Mouse (Mus musculus) liver, embryonic 14.5 days (tissue): Measurements from ENCODE around the gene Dbn1. TPM values are rescaled to one million over a fixed set of nuclear protein-coding genes. Genes with fewer than 3 reads are reported as not detected.

Experiments
- ATAC-seq: fragments of 200-750 bp; cut with Nextera tagmentation; 2 replicates; pipeline ENCODE4 v1.8.0; 2017; ENCODE audit warnings: moderate number of reproducible peaks, mild to moderate bottlenecking, moderate library complexity; ENCODE audit not compliant: insufficient read depth
- DNase-seq, 3 experiments: peaks; one replicate each; pipeline ENCODE4 v3.0.0-alpha.2; 2012 to 2013; ENCODE audit warnings: low read depth in 3 of 3, low spot score in 3 of 3
- H3K27ac ChIP-seq: fragments of 300-500 bp; sonication (generic); 2 replicates; pipeline ENCODE4 v1.5.1; 2014; ENCODE audit warnings: moderate library complexity, mild to moderate bottlenecking, control low read depth, inconsistent platforms
- H3K27me3 ChIP-seq: fragments of 300-500 bp; sonication (generic); 2 replicates; pipeline ENCODE4 v1.6.1; 2014; ENCODE audit warnings: mild to moderate bottlenecking, low read length, moderate library complexity; ENCODE audit not compliant: control insufficient read depth, insufficient read depth
- H3K36me3 ChIP-seq: fragments of 300-500 bp; sonication (generic); replicated peaks from 2 replicates; pipeline ENCODE4 v1.6.1; 2014; ENCODE audit warnings: low read depth; ENCODE audit not compliant: control insufficient read depth, insufficient read depth
- H3K4me1 ChIP-seq, 2 experiments: fragments of 200-500 bp in 1 of 2; fragments of 300-500 bp in 1 of 2; sonication (generic) in 1 of 2; replicated peaks; 2 replicates each; pipeline ENCODE4 v1.6.1; 2012 to 2014; ENCODE audit warnings: antibody characterized with exemption in 1 of 2, inconsistent platforms in 1 of 2, low read length in 1 of 2; ENCODE audit not compliant: control insufficient read depth in 2 of 2, insufficient read depth in 2 of 2
- H3K4me2 ChIP-seq: fragments of 300-500 bp; sonication (generic); 2 replicates; pipeline ENCODE4 v1.6.1; 2014; ENCODE audit warnings: low read depth, mild to moderate bottlenecking, control low read depth, moderate library complexity
- H3K4me3 ChIP-seq, 2 experiments: fragments of 200-500 bp in 1 of 2; fragments of 300-500 bp in 1 of 2; sonication (generic) in 1 of 2; 2 replicates each; pipeline ENCODE4 v1.5.1; 2012 to 2014; ENCODE audit warnings: low read depth in 2 of 2, low read length in 2 of 2, mild to moderate bottlenecking in 2 of 2, control low read depth in 1 of 2, inconsistent platforms in 1 of 2, moderate library complexity in 1 of 2; ENCODE audit not compliant: insufficient read depth in 1 of 2
- H3K9ac ChIP-seq: fragments of 300-500 bp; sonication (generic); replicated peaks from 2 replicates; pipeline ENCODE4 v1.6.1; 2014; ENCODE audit warnings: mild to moderate bottlenecking, control low read depth, moderate library complexity
- H3K9me3 ChIP-seq: fragments of 300-500 bp; sonication (generic); 2 replicates; pipeline ENCODE4 v1.6.1; 2016; ENCODE audit warnings: low read length, mixed read lengths; ENCODE audit not compliant: control insufficient read depth
- CTCF ChIP-seq: IDR thresholded peaks from 2 replicates; pipeline ENCODE4 v1.5.1; 2016; ENCODE audit warnings: antibody characterized with exemption, low read depth, control low read depth
- EP300 ChIP-seq: IDR thresholded peaks from 2 replicates; pipeline ENCODE4 v1.6.1; 2016; ENCODE audit warnings: antibody characterized with exemption, low read depth
- WGBS: fragments of 180-500 bp; shearing (Covaris S2); extraction: QIAGEN DNeasy Blood & Tissue Kit; methylation state at CpG from one replicate; pipeline ENCODE4 v1.1.7; 2014; ENCODE audit not compliant: insufficient replicate concordance; 5-methylcytosine and 5-hydroxymethylcytosine counted together
- polyA plus RNA-seq, 2 experiments: library from polyadenylated mRNA; depleted of rRNA in 1 of 2; stranded (reverse) in 1 of 2; unstranded in 1 of 2; fragments of >200 nt; fragmentation: Nextera tagmentation in 1 of 2; extraction: Ambion mirVana in 1 of 2; gene quantifications; 2 replicates each; pipeline versions ENCODE4 v1.2.1 to v1.2.3; 2012 to 2014

The Dbn1 gene
- polyA plus RNA-seq, 2 experiments = 3.7 to 5.3 TPM

- Histone ChIP-seq H3K9me3 (no peaks in the 10 kb centered on the region), H3K9ac (no peak overlapping the region), H3K4me2 (no peak overlapping the region; the same call in 1 of the 2 replicates), H3K36me3 (peaks cover 48% of the 10 kb centered on the region), H3K4me1 (peaks cover 22 to 34% of the 10 kb centered on the region in 2 experiments), H3K27ac (no peak overlapping the region), H3K4me3 (no peak overlapping the region), H3K27me3 (no peaks in the 10 kb centered on the region)
- TF ChIP-seq CTCF (peak; percentile 35), EP300 (no peak)
- DNase-seq = no peak
- WGBS = 72% methylated on average over 17 of the region's 17 CpGs
- ATAC-seq = no peak
Observed at GRCm38 (mm10) chr13:55449679-55450441, 38.1 kb downstream of the Dbn1 start.

GRCm38 (mm10) chr13:55449205-55449604, 38.7 kb downstream of the Dbn1 start:
- Histone ChIP-seq H3K27me3 (no peaks in the 10 kb centered on the region), H3K9ac (no peak overlapping the region), H3K27ac (no peak overlapping the region), H3K4me2 (no peak overlapping the region), H3K4me1 (peaks cover 22 to 37% of the 10 kb centered on the region in 2 experiments), H3K4me3 (no peak overlapping the region), H3K36me3 (peaks cover 44% of the 10 kb centered on the region), H3K9me3 (no peaks in the 10 kb centered on the region)
- WGBS = 78% methylated on average over 9 of the region's 9 CpGs
- no peak for ATAC-seq
- DNase-seq = no peak
- TF ChIP-seq CTCF (no peak), EP300 (no peak)

- no peak overlapping the region for H3K9ac ChIP-seq
- DNase-seq = no peak
- H3K4me3 ChIP-seq = no peak overlapping the region
- WGBS = 86% methylated on average over 5 of the region's 5 CpGs
- no peak for TF ChIP-seq CTCF
- TF ChIP-seq EP300 = no peak
- H3K27ac ChIP-seq = no peak overlapping the region
- peaks cover 34% of the 10 kb centered on the region for H3K36me3 ChIP-seq
- H3K4me2 ChIP-seq = no peak overlapping the region; the same call in 1 of the 2 replicates
- ATAC-seq = no peak
- H3K27me3 ChIP-seq = no peaks in the 10 kb centered on the region
- H3K9me3 ChIP-seq = no peaks in the 10 kb centered on the region
- peaks cover 25 to 43% of the 10 kb centered on the region in 2 experiments for H3K4me1 ChIP-seq
Observed at GRCm38 (mm10) chr13:55448131-55448530, 39.8 kb downstream of the Dbn1 start.

- Histone ChIP-seq H3K9me3 (no peaks in the 10 kb centered on the region), H3K36me3 (peaks cover 29% of the 10 kb centered on the region), H3K27me3 (no peaks in the 10 kb centered on the region), H3K4me3 (peak overlapping the region; percentile 22 to 79), H3K4me2 (peak overlapping the region; percentile 85), H3K9ac (peak overlapping the region; percentile 96), H3K27ac (peak overlapping the region; percentile 90), H3K4me1 (peaks cover 25 to 43% of the 10 kb centered on the region in 2 experiments)
- WGBS = 0% methylated on average over 3 of the region's 3 CpGs
- no peak for TF ChIP-seq EP300
- no peak for TF ChIP-seq CTCF
- no peak for DNase-seq
- ATAC-seq = no peak
Observed at GRCm38 (mm10) chr13:55447543-55447943, 40.4 kb downstream of the Dbn1 start.

GRCm38 (mm10) chr13:55446483-55447105, 41.3 kb downstream of the Dbn1 start:
- Histone ChIP-seq H3K36me3 (peaks cover 20% of the 10 kb centered on the region), H3K27ac (peak overlapping the region; percentile 90), H3K9ac (peak overlapping the region; percentile 96), H3K4me3 (peak overlapping the region; percentile 79 to 86), H3K4me2 (peak overlapping the region; percentile 85), H3K4me1 (peaks cover 25 to 43% of the 10 kb centered on the region in 2 experiments), H3K27me3 (no peaks in the 10 kb centered on the region), H3K9me3 (no peaks in the 10 kb centered on the region)
- DNase-seq (peak; percentile 76 to 85 (median 77)), ATAC-seq (peak; percentile 50)
- WGBS = 40% methylated on average over 6 of the region's 6 CpGs
- no peak; the same call in 1 of the 2 replicates for TF ChIP-seq CTCF
- TF ChIP-seq EP300 = peak; percentile 53; the same call in 1 of the 2 replicates
